Mouse (Mus musculus) kidney, postnatal 36 days (tissue): Measurements from ENCODE around the gene Hoxa9.
A peak's percentile ranks its signal among the peaks of the same experiment; 100 is the strongest.

Experiments used
- DNase-seq, 2 experiments: peaks; one replicate each; pipeline ENCODE4 v3.0.0; 2021 to 2022; ENCODE audit warnings: mixed read lengths in 2 of 2

The Hoxa9 gene

GRCm38 (mm10) chr6:52228475-52229465 lies 2.1 kb downstream of the Hoxa9 start:
- peak in 1 of 2 experiments; percentile 79 for DNase-seq

- peak; percentile 63 to 70 for DNase-seq
Measured at GRCm38 (mm10) chr6:52227470-52228222, 3.2 kb downstream of the Hoxa9 start.

- peak in 1 of 2 experiments; percentile 60 for DNase-seq
Measured at GRCm38 (mm10) chr6:52226569-52227257, 4.2 kb downstream of the Hoxa9 start.

- DNase-seq = peak; percentile 94 to 95
Measured at GRCm38 (mm10) chr6:52225612-52226568, 5.0 kb downstream of the Hoxa9 start.

- peak in 1 of 2 experiments; percentile 61 for DNase-seq
Measured at GRCm38 (mm10) chr6:52224895-52225611, 5.8 kb downstream of the Hoxa9 start.

GRCm38 (mm10) chr6:52223939-52224760 lies 6.7 kb downstream of the Hoxa9 start:
- DNase-seq = peak in 1 of 2 experiments; percentile 56

- peak in 1 of 2 experiments; percentile 52 for DNase-seq
Measured at GRCm38 (mm10) chr6:52222729-52223128, 8.2 kb downstream of the Hoxa9 start.

GRCm38 (mm10) chr6:52221993-52222685 lies 8.8 kb downstream of the Hoxa9 start:
- peak in 1 of 2 experiments; percentile 77 for DNase-seq

GRCm38 (mm10) chr6:52221337-52221992 lies 9.4 kb downstream of the Hoxa9 start, which contains the start of gene Hoxa7:
Hoxa7 (minus strand) TSS chr6:52221854.
- peak; percentile 95 to 97 for DNase-seq

- peak in 1 of 2 experiments; percentile 27 for DNase-seq
Measured at GRCm38 (mm10) chr6:52220865-52221310, 10.0 kb downstream of the Hoxa9 start.

- DNase-seq = peak in 1 of 2 experiments; percentile 74
Measured at GRCm38 (mm10) chr6:52220003-52220864, 10.7 kb downstream of the Hoxa9 start.

- DNase-seq = peak in 1 of 2 experiments; percentile 50
Measured at GRCm38 (mm10) chr6:52219234-52219942, 11.5 kb downstream of the Hoxa9 start.

- peak in 1 of 2 experiments; percentile 40 for DNase-seq
Measured at GRCm38 (mm10) chr6:52218643-52219215, 12.2 kb downstream of the Hoxa9 start.

- DNase-seq = peak in 1 of 2 experiments; percentile 58
Measured at GRCm38 (mm10) chr6:52217895-52218642, 12.8 kb downstream of the Hoxa9 start.

- peak; percentile 96 for DNase-seq
Measured at GRCm38 (mm10) chr6:52217459-52217768, 13.5 kb downstream of the Hoxa9 start.
